ENCODE assay signal across 10 mouse cellular contexts in the genomic region with DNA sequence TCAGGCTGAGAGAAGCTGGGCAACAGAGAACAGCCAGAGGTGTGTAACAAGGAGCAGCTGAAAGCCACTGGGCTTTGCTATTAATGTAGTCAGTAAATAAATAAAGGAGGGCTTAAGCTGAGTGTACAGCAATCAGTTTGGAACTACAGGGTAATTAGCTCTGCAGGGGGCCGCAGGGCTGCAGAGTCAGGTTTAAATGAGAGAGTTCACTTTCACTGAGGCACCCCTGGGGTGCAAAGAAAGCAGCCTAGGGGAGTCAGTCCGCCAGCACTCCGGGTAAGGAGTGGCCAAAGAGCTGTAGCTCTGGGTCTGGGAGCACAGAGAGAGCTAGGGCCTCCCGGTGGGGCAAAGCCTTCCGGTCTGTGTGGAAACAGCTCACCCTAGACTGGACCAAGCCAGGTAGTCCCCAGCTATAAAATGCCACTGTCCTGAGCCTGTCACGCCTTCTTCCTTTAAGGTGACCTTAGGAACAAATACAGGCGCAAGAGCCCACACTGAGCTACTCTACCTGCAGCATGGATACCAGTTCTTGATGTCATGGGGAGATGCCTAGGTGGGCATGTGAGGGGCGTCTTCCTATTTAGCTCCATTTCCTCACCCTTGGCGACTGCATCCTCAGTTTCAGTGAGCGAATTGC. TPM values are rescaled to one million over a fixed set of nuclear protein-coding genes. Genes with fewer than 3 reads are reported as not detected.
DNase-seq lines count a peak whose midpoint lies in the region; ATAC-seq lines count a peak whose summit lies in the region.
"Had no signal": no experiment of that assay in that cellular context is flagged by ENCODE, and none has a peak within 500 bp of the region (broad histone marks: within the 10 kb centered on the region; RNA-seq: fewer than 3 reads in every experiment).

No protein-coding gene starts in this region.

- H3K27ac ChIP-seq in lung, embryonic 16.5 days (ENCODE audit: low read length) = no peak overlapping the region
- H3K27ac ChIP-seq in heart, embryonic 15.5 days = no peak overlapping the region
- peak overlapping the region; percentile 86 for H3K27ac ChIP-seq in midbrain, embryonic 12.5 days (replicated peaks)
- H3K27ac ChIP-seq: liver, embryonic 14.5 days had no signal

- no peaks in the 10 kb centered on the region for H3K9me3 ChIP-seq in lung, embryonic 16.5 days (ENCODE audit: control insufficient read depth, low read length)
- H3K9me3 ChIP-seq in heart, embryonic 15.5 days (replicated peaks) = no peaks in the 10 kb centered on the region
- H3K9me3 ChIP-seq in midbrain, embryonic 12.5 days = peaks cover 5% of the 10 kb centered on the region; the same call in 1 of the 2 replicates

- peak overlapping the region; percentile 24; the same call in 1 of the 2 replicates for H3K9ac ChIP-seq in lung, embryonic 16.5 days (ENCODE audit: low read length)
- H3K9ac ChIP-seq in heart, embryonic 15.5 days = no peak overlapping the region
- no peak overlapping the region for H3K9ac ChIP-seq in midbrain, embryonic 12.5 days (replicated peaks)
- H3K9ac ChIP-seq: liver, embryonic 14.5 days had no signal

- no peak for ATAC-seq in lung, embryonic 16.5 days (ENCODE audit: low read depth)
- 0 out of 2 replicates have a peak, but pooled peaks have one; percentile 7 for ATAC-seq in heart, embryonic 15.5 days (replicated peaks; ENCODE audit: insufficient number of reproducible peaks, insufficient read depth, low FRiP score, low read depth)
- no peak for ATAC-seq in midbrain, embryonic 12.5 days (ENCODE audit: low FRiP score, low read depth)

- DNase-seq in gastrocnemius, postnatal 25 days = peak; percentile 22
- no peak for DNase-seq in gastrocnemius, postnatal 10 days
- DNase-seq in lung, postnatal 36 days = no peak
- no peak for DNase-seq in right cerebral cortex, postnatal 4 days
- no peak for DNase-seq in right cerebral cortex, postnatal 36 days (ENCODE audit: low spot score in 2 of 2)
- DNase-seq: thymus, postnatal 36 days had no signal

- no peak overlapping the region for H3K4me3 ChIP-seq in lung, embryonic 16.5 days (ENCODE audit: low read length)
- no peak overlapping the region for H3K4me3 ChIP-seq in heart, embryonic 15.5 days
- no peak overlapping the region for H3K4me3 ChIP-seq in midbrain, embryonic 12.5 days

- H3K36me3 ChIP-seq in lung, embryonic 16.5 days (ENCODE audit: control insufficient read depth, insufficient read depth, low read length) = no peaks in the 10 kb centered on the region
- H3K36me3 ChIP-seq in heart, embryonic 15.5 days = no peaks in the 10 kb centered on the region
- no peaks in the 10 kb centered on the region for H3K36me3 ChIP-seq in midbrain, embryonic 12.5 days

- WGBS in lung, embryonic 16.5 days = 46% methylated on average over 10 of the region's 10 CpGs
- WGBS in heart, embryonic 15.5 days = 53% methylated on average over 10 of the region's 10 CpGs
- 17% methylated on average over 10 of the region's 10 CpGs for WGBS in midbrain, embryonic 12.5 days

- H3K4me1 ChIP-seq in lung, embryonic 16.5 days (replicated peaks; ENCODE audit: control insufficient read depth, insufficient read depth, low read length) = peaks cover 16% of the 10 kb centered on the region
- peaks cover 21% of the 10 kb centered on the region for H3K4me1 ChIP-seq in heart, embryonic 15.5 days (replicated peaks)
- peaks cover 50% of the 10 kb centered on the region for H3K4me1 ChIP-seq in midbrain, embryonic 12.5 days

- no peak overlapping the region; the same call in 1 of the 2 replicates for H3K4me2 ChIP-seq in lung, embryonic 16.5 days (ENCODE audit: low read depth, low read length)
- H3K4me2 ChIP-seq in heart, embryonic 15.5 days = no peak overlapping the region
- H3K4me2 ChIP-seq in midbrain, embryonic 12.5 days (replicated peaks) = 0 out of 2 replicates have a peak overlapping the region, but pooled peaks have one; percentile 2

- no peaks in the 10 kb centered on the region; the same call in 1 of the 2 replicates for H3K27me3 ChIP-seq in lung, embryonic 16.5 days (ENCODE audit: control insufficient read depth, insufficient read depth, low read depth, low read length)
- peaks cover 13% of the 10 kb centered on the region; the same call in 1 of the 2 replicates for H3K27me3 ChIP-seq in heart, embryonic 15.5 days
- 0 out of 2 replicates have a peak, but pooled peaks cover 5% of the 10 kb centered on the region for H3K27me3 ChIP-seq in midbrain, embryonic 12.5 days

RNA-seq across cellular contexts. Expression of gene Nnmt, which starts 42.8 kb away (rescaled TPM):
- total RNA-seq in gastrocnemius, postnatal 25 days (2021) = 1 to 10 TPM; 2.7 to 9.5 TPM
- total RNA-seq in gastrocnemius, postnatal 10 days (2021) = 10 to 100 TPM; 12.8 to 13.3 TPM
- polyA plus RNA-seq in lung, embryonic 16.5 days (2015; fragmentation: Nextera tagmentation; extraction: Ambion mirVana) = 1.5 and 2.5 TPM in 2 replicates
- 6.2 and 7.2 TPM in 2 replicates for polyA plus RNA-seq in heart, embryonic 15.5 days (2015; fragmentation: Nextera tagmentation; extraction: Ambion mirVana)
- polyA plus RNA-seq in midbrain, embryonic 12.5 days (2016; fragmentation: Nextera tagmentation; extraction: Ambion mirVana) = 1.9 and 2.3 TPM in 2 replicates
